Mouse (Mus musculus): ENCODE results near the gene Scrn3. TPM values are rescaled to one million over a fixed set of nuclear protein-coding genes. Genes with fewer than 3 reads are reported as not detected.

Scrn3 gene
- polyA plus RNA-seq, 1 experiment from 2014 or later, result 8.7 TPM

DNA sequence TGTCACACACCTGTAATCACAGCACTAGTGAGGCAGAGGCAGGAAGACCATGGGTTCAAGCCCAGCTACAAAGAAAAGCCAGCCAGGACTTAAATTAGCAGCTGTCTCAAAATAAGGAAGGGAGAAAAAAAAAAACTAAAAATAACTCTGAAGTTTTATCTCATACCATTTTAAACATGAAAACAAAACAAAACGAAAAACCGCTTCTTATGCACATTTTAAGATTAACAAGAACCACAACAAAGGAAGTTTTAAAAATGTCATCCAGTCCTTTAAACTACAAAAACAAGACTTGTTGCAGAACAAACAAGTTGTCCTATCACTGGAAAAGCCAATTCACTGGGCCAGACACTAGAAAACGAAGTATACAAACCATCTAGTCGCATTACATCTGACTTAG, 72.8 kb downstream of the Scrn3 start:
- H3K4me3 ChIP-seq (replicated peaks; ENCODE audit: low read length), result no peak overlapping the region
- 0 out of 2 replicates have a peak, but pooled peaks cover 3% of the 10 kb centered on the region for H3K36me3 ChIP-seq (ENCODE audit: control insufficient read depth, insufficient read depth)
- H3K9ac ChIP-seq (replicated peaks; ENCODE audit: low read depth, low read length), result no peak overlapping the region
- no peaks in the 10 kb centered on the region for H3K9me3 ChIP-seq (ENCODE audit: control insufficient read depth, low read length)
- ATAC-seq, result no peak
- H3K27ac ChIP-seq (ENCODE audit: low read length), result no peak overlapping the region
- peak overlapping the region; percentile 69 for H3K4me2 ChIP-seq (ENCODE audit: low read length)
- WGBS, result 87% methylated on average over 4 of the region's 4 CpGs
- no peaks in the 10 kb centered on the region for H3K27me3 ChIP-seq (replicated peaks; ENCODE audit: control insufficient read depth, insufficient read depth, low read length)
- H3K4me1 ChIP-seq (replicated peaks; ENCODE audit: control insufficient read depth, insufficient read depth, low read length), result 0 out of 2 replicates have a peak, but pooled peaks cover 2% of the 10 kb centered on the region

GRCm38 (mm10) chr2:73385641-73386355, 73.4 kb downstream of the Scrn3 start:
- peak overlapping the region; percentile 72 for H3K9ac ChIP-seq (replicated peaks; ENCODE audit: low read depth, low read length)
- H3K4me2 ChIP-seq (ENCODE audit: low read length), result peak overlapping the region; percentile 69
- H3K9me3 ChIP-seq (ENCODE audit: control insufficient read depth, low read length), result no peaks in the 10 kb centered on the region
- H3K4me1 ChIP-seq (replicated peaks; ENCODE audit: control insufficient read depth, insufficient read depth, low read length), result 0 out of 2 replicates have a peak, but pooled peaks cover 2% of the 10 kb centered on the region
- whole genome bisulfite sequencing, result 1% methylated on average over 28 of the region's 29 CpGs
- peak overlapping the region; percentile 65 for H3K4me3 ChIP-seq (replicated peaks; ENCODE audit: low read length)
- no peak; the same call in 1 of the 2 replicates for ATAC-seq
- no peaks in the 10 kb centered on the region for H3K27me3 ChIP-seq (replicated peaks; ENCODE audit: control insufficient read depth, insufficient read depth, low read length)
- 0 out of 2 replicates have a peak, but pooled peaks cover 3% of the 10 kb centered on the region for H3K36me3 ChIP-seq (ENCODE audit: control insufficient read depth, insufficient read depth)
- H3K27ac ChIP-seq (ENCODE audit: low read length), result no peak overlapping the region

DNA sequence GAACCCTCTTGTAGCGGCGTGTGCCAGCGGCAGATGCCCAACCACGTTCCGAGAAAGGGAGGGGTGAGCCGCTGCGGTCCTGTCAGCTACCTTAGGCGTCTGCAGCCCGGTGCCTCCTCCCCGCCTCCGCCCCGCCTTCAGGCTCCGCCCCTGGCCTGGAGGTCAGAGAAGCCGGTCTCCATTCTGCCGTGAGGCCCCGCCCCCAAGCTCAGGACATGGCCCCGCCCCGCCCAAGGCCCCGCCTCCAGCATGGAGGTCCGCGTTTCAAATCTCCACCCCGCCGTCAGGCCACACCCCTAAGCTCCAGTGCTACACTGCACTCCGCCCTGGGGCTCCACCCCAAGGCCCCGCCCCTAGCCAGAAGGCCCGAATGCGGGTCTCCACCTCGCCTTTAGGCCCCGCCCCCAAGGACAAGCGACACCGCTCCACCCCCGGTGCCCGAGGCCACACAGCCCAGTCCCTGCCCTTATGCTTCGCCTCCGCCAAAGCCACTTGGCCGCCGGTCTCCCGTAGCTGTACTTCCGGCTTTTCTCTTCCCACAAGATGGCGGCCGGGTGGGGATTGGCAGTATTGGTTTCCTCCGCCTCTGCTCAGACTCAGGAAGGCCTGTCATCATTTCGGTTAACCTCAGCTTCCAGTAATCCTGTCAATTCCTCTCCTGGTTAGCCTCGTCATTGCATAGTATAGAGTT, 74.1 kb downstream of the Scrn3 start, which contains the start of gene Gpr155:
TSS of gene Gpr155 (minus strand) at position 217 of the 691 bp plus-strand sequence.
- Histone ChIP-seq H3K4me1 (replicated peaks; ENCODE audit: control insufficient read depth, insufficient read depth, low read length) (0 out of 2 replicates have a peak, but pooled peaks cover 2% of the 10 kb centered on the region), H3K4me3 (replicated peaks; ENCODE audit: low read length) (peak within 1 kb of the TSS; percentile 65), H3K9me3 (ENCODE audit: control insufficient read depth, low read length) (no peaks in the 10 kb centered on the region), H3K4me2 (ENCODE audit: low read length) (peak within 1 kb of the TSS; percentile 69), H3K27me3 (replicated peaks; ENCODE audit: control insufficient read depth, insufficient read depth, low read length) (no peaks in the 10 kb centered on the region), H3K9ac (replicated peaks; ENCODE audit: low read depth, low read length) (peak within 1 kb of the TSS; percentile 72), H3K27ac (ENCODE audit: low read length) (peak within 1 kb of the TSS; percentile 77), H3K36me3 (ENCODE audit: control insufficient read depth, insufficient read depth) (0 out of 2 replicates have a peak, but pooled peaks cover 3% of the 10 kb centered on the region)
- WGBS, result under 1% methylated on average over 42 of the region's 44 CpGs
- peak; percentile 98 for ATAC-seq

Other genes with a start within 250 kb of the Scrn3 start
- gene Ola1, start 93.7 kb upstream of the Scrn3 start, polyA plus RNA-seq (2015; fragmentation: Nextera tagmentation; extraction: Ambion mirVana), result 98.5 and 105 TPM in 2 replicates
- gene Sp9, start 40.7 kb upstream of the Scrn3 start, polyA plus RNA-seq (2015; fragmentation: Nextera tagmentation; extraction: Ambion mirVana), result 6.6 and 8.8 TPM in 2 replicates
- 24.6 and 26.6 TPM in 2 replicates for gene Cir1, start 100 bp downstream of the Scrn3 start, polyA plus RNA-seq (2015; fragmentation: Nextera tagmentation; extraction: Ambion mirVana)
- gene Gpr155, start 74.0 kb downstream of the Scrn3 start, polyA plus RNA-seq (2015; fragmentation: Nextera tagmentation; extraction: Ambion mirVana), result 12.2 and 14.3 TPM in 2 replicates
- gene Wipf1, start 217.1 kb downstream of the Scrn3 start, polyA plus RNA-seq (2015; fragmentation: Nextera tagmentation; extraction: Ambion mirVana), result 1.8 and 2.3 TPM in 2 replicates

All from forebrain, embryonic 16.5 days (tissue).